Comparison of ENCODE assay signal across 31 mouse cellular contexts in genomic region chr15:25102727-25103126, GRCm38 (mm10).
"Had no signal": no experiment of that assay in that cellular context is flagged by ENCODE, and none has a peak within 500 bp of the region (broad histone marks: within the 10 kb centered on the region; RNA-seq: fewer than 3 reads in every experiment).

No protein-coding gene starts in this region.

- DNase-seq: heart, adult 18-20 months; heart, adult 2 months; heart, postnatal 10 days; heart, postnatal 14 days; heart, postnatal 36 days; heart, postnatal 4 days; kidney, adult 18-20 months; kidney, adult 2 months; kidney, adult 8-10 months; kidney, postnatal 25 days; kidney, postnatal 36 days; layer of hippocampus, adult 9-11 months; layer of hippocampus, postnatal 36 days had no signal

- ATAC-seq: hindbrain, embryonic 16.5 days; hindbrain, postnatal 0 days; inflammation-experienced regulatory T-cells, adult 6 months; intestine, embryonic 15.5 days; intestine, embryonic 16.5 days; intestine, postnatal 0 days had no signal

- H3K4me3 ChIP-seq: heart, adult 2 months; heart, embryonic 10.5 days; heart, embryonic 12.5 days; heart, embryonic 13.5 days; heart, embryonic 15.5 days; hindbrain, embryonic 10.5 days; hindbrain, embryonic 12.5 days; hindbrain, embryonic 13.5 days; hindbrain, embryonic 15.5 days; intestine, embryonic 15.5 days; layer of hippocampus, adult 2 months; left cerebral cortex, adult 2 months had no signal

- H3K27ac ChIP-seq: heart, adult 2 months; heart, embryonic 10.5 days; heart, embryonic 13.5 days; heart, embryonic 15.5 days; hindbrain, embryonic 10.5 days; hindbrain, embryonic 12.5 days; hindbrain, embryonic 13.5 days; hindbrain, embryonic 14.5 days; hindbrain, embryonic 15.5 days; hindbrain, postnatal 0 days; intestine, embryonic 15.5 days; layer of hippocampus, adult 2 months; left cerebral cortex, adult 2 months had no signal

- H3K4me1 ChIP-seq: heart, embryonic 10.5 days; heart, embryonic 12.5 days; heart, embryonic 13.5 days; heart, embryonic 15.5 days; hindbrain, embryonic 10.5 days; hindbrain, embryonic 12.5 days; hindbrain, embryonic 13.5 days; hindbrain, embryonic 15.5 days; intestine, embryonic 15.5 days had no signal

- H3K9me3 ChIP-seq: heart, embryonic 10.5 days; heart, embryonic 12.5 days; heart, embryonic 13.5 days; heart, embryonic 15.5 days; hindbrain, embryonic 10.5 days; hindbrain, embryonic 12.5 days; hindbrain, embryonic 13.5 days; hindbrain, embryonic 15.5 days; intestine, embryonic 15.5 days had no signal

- H3K36me3 ChIP-seq: heart, embryonic 10.5 days; heart, embryonic 12.5 days; heart, embryonic 13.5 days; heart, embryonic 15.5 days; hindbrain, embryonic 10.5 days; hindbrain, embryonic 12.5 days; hindbrain, embryonic 13.5 days; hindbrain, embryonic 15.5 days; intestine, embryonic 15.5 days had no signal

- H3K27me3 ChIP-seq: heart, embryonic 12.5 days; heart, embryonic 13.5 days; heart, embryonic 15.5 days; hindbrain, embryonic 12.5 days; hindbrain, embryonic 13.5 days; hindbrain, embryonic 15.5 days; intestine, embryonic 15.5 days had no signal

- H3K4me2 ChIP-seq: heart, embryonic 11.5 days; heart, embryonic 12.5 days; heart, embryonic 13.5 days; heart, embryonic 15.5 days; hindbrain, embryonic 12.5 days; hindbrain, embryonic 13.5 days; hindbrain, embryonic 14.5 days; hindbrain, embryonic 15.5 days; intestine, embryonic 15.5 days had no signal

- H3K9ac ChIP-seq: heart, embryonic 12.5 days; heart, embryonic 13.5 days; heart, embryonic 15.5 days; hindbrain, embryonic 12.5 days; hindbrain, embryonic 13.5 days; hindbrain, embryonic 14.5 days; hindbrain, embryonic 15.5 days; intestine, embryonic 15.5 days had no signal
